Comparison of ENCODE assay signal across 8 mouse cellular contexts in the genomic region with DNA sequence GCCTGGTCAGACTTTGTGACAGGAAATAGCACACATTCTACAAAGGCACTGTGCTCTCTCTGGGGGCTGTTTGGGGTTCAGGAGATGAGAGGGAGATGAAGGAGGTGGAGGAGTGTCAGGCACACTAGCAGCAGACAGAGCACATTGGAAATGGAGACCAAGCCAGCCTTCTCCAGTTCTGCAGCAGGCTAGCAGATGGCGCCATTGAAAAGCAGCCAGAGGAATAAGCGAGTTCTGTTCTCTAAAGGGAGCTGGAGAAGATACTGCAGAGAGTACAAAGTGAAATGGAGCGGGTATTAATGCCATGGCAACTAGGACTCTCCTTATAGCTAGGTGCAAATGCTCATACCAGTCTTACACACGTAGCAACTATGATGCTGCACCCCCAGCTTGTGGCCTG.
DNase-seq lines count a peak whose midpoint lies in the region; ATAC-seq and TF ChIP-seq lines count a peak whose summit lies in the region.
"Had no signal": no experiment of that assay in that cellular context is flagged by ENCODE, and none has a peak within 500 bp of the region (broad histone marks: within the 10 kb centered on the region; RNA-seq: fewer than 3 reads in every experiment).

No protein-coding gene starts in this region.

- ATAC-seq in kidney, embryonic 16.5 days (ENCODE audit: low FRiP score, low TSS enrichment), result no peak

- no peak for TF ChIP-seq POLR2A in liver, adult 2 months (IDR thresholded peaks at IDR 0.05; ENCODE audit: extremely low read depth, insufficient read depth, low read length)

- no peak overlapping the region for H3K4me2 ChIP-seq in kidney, embryonic 16.5 days (replicated peaks; ENCODE audit: low read depth, low read length)

- no peaks in the 10 kb centered on the region for H3K36me3 ChIP-seq in liver, adult 2 months (ENCODE audit: control insufficient read depth, insufficient read depth, low read length)
- H3K36me3 ChIP-seq in kidney, embryonic 16.5 days (ENCODE audit: insufficient read depth, low read length), result no peaks in the 10 kb centered on the region

- WGBS in liver, adult 2 months, result 68% methylated on average over 4 of the region's 4 CpGs
- 76% methylated on average over 4 of the region's 4 CpGs for WGBS in kidney, embryonic 16.5 days

- DNase-seq in liver, adult 2 months (ENCODE audit: extremely low read depth, low read depth, low spot score), result peak; percentile 18
- DNase-seq in liver, result no peak
- DNase-seq in cerebellum, postnatal 25 days, result peak; percentile 85 to 88
- DNase-seq in layer of hippocampus, adult 2 months (ENCODE audit: low spot score in 2 of 2), result peak; percentile 83 to 91
- DNase-seq in right cerebral cortex, postnatal 25 days, result peak; percentile 81
- no peak for DNase-seq in spleen, postnatal 4 days (ENCODE audit: low spot score in 2 of 2)

- H3K27ac ChIP-seq in liver, adult 2 months (replicated peaks; ENCODE audit: insufficient read depth, low read depth, low read length), result no peak overlapping the region; the same call in 1 of the 2 replicates
- peak overlapping the region; percentile 88 for H3K27ac ChIP-seq in layer of hippocampus, adult 2 months
- H3K27ac ChIP-seq in kidney, embryonic 16.5 days (ENCODE audit: low read length), result no peak overlapping the region
- H3K27ac ChIP-seq: liver, embryonic 14.5 days had no signal

- H3K9ac ChIP-seq in liver, adult 2 months (ENCODE audit: low read depth, low read length), result no peak overlapping the region
- H3K9ac ChIP-seq in kidney, embryonic 16.5 days (replicated peaks; ENCODE audit: low read length), result no peak overlapping the region
- H3K9ac ChIP-seq: liver, embryonic 14.5 days had no signal

- H3K4me3 ChIP-seq in liver, adult 2 months (ENCODE audit: insufficient read depth, low read depth, low read length), result no peak overlapping the region
- no peak overlapping the region for H3K4me3 ChIP-seq in layer of hippocampus, adult 2 months
- H3K4me3 ChIP-seq in kidney, embryonic 16.5 days (ENCODE audit: low read length), result no peak overlapping the region

- no peaks in the 10 kb centered on the region for H3K4me1 ChIP-seq in liver, adult 2 months (ENCODE audit: control insufficient read depth, insufficient read depth, low read length)
- H3K4me1 ChIP-seq in kidney, embryonic 16.5 days (ENCODE audit: insufficient read depth, low read length), result no peaks in the 10 kb centered on the region

- H3K9me3 ChIP-seq in kidney, embryonic 16.5 days (ENCODE audit: low read length), result no peaks in the 10 kb centered on the region

- no peaks in the 10 kb centered on the region for H3K27me3 ChIP-seq in liver, adult 2 months (ENCODE audit: control insufficient read depth, insufficient read depth, low read length)
- no peaks in the 10 kb centered on the region for H3K27me3 ChIP-seq in kidney, embryonic 16.5 days (ENCODE audit: insufficient read depth, low read length)

- H3K79me2 ChIP-seq in liver, adult 2 months (ENCODE audit: control insufficient read depth, insufficient read depth, low read length), result no peaks in the 10 kb centered on the region

- no peak for TF ChIP-seq CTCF in liver, adult 2 months (IDR thresholded peaks at IDR 0.05; ENCODE audit: low read depth, low read length)
- peak; percentile 35 for TF ChIP-seq CTCF in layer of hippocampus, adult 2 months (conservative IDR thresholded peaks at IDR 0.05)

Comparison
In these comparisons a context has a peak if more than half of its experiments do, and no peak if none do; other contexts are left out.
1. DNase-seq: peak in liver, adult 2 months (single experiment), cerebellum, postnatal 25 days (2 of 2), layer of hippocampus, adult 2 months (2 of 2) and right cerebral cortex, postnatal 25 days (single experiment); none in liver (single experiment) and spleen, postnatal 4 days (0 of 2).